Mouse (Mus musculus): ENCODE measurements around the gene Nos1ap.

Gene Nos1ap

GRCm38 (mm10) chr1:170588353-170588752, 1.3 kb downstream of the Nos1ap start:
- no peak for DNase-seq (ENCODE audit: low read depth, low spot score)

GRCm38 (mm10) chr1:170586715-170587114, 2.9 kb downstream of the Nos1ap start:
- no peak for DNase-seq (ENCODE audit: low read depth, low spot score)

GRCm38 (mm10) chr1:170583925-170584324, 5.7 kb downstream of the Nos1ap start:
- no peak for DNase-seq (ENCODE audit: low read depth, low spot score)

- no peak for DNase-seq (ENCODE audit: low read depth, low spot score)
Observed at GRCm38 (mm10) chr1:170582341-170582740, 7.3 kb downstream of the Nos1ap start.

GRCm38 (mm10) chr1:170580485-170581110, 9.1 kb downstream of the Nos1ap start:
- no peak for DNase-seq (ENCODE audit: low read depth, low spot score)

- DNase-seq (ENCODE audit: low read depth, low spot score) = no peak
Observed at GRCm38 (mm10) chr1:170579476-170579875, 10.2 kb downstream of the Nos1ap start.

- no peak for DNase-seq (ENCODE audit: low read depth, low spot score)
Observed at GRCm38 (mm10) chr1:170579063-170579462, 10.6 kb downstream of the Nos1ap start.

GRCm38 (mm10) chr1:170576728-170577065, 13.0 kb downstream of the Nos1ap start:
- no peak for DNase-seq (ENCODE audit: low read depth, low spot score)

- no peak for DNase-seq (ENCODE audit: low read depth, low spot score)
Observed at GRCm38 (mm10) chr1:170576012-170576727, 13.5 kb downstream of the Nos1ap start.

GRCm38 (mm10) chr1:170573117-170573516, 16.5 kb downstream of the Nos1ap start:
- no peak for DNase-seq (ENCODE audit: low read depth, low spot score)

GRCm38 (mm10) chr1:170566969-170567368, 22.7 kb downstream of the Nos1ap start:
- no peak for DNase-seq (ENCODE audit: low read depth, low spot score)

- DNase-seq (ENCODE audit: low read depth, low spot score) = no peak
Observed at GRCm38 (mm10) chr1:170566538-170566937, 23.1 kb downstream of the Nos1ap start.

- no peak for DNase-seq (ENCODE audit: low read depth, low spot score)
Observed at GRCm38 (mm10) chr1:170564926-170565325, 24.7 kb downstream of the Nos1ap start.

- no peak for DNase-seq (ENCODE audit: low read depth, low spot score)
Observed at GRCm38 (mm10) chr1:170562431-170562830, 27.2 kb downstream of the Nos1ap start.

- DNase-seq (ENCODE audit: low read depth, low spot score) = no peak
Observed at GRCm38 (mm10) chr1:170560768-170561167, 28.9 kb downstream of the Nos1ap start.

- no peak for DNase-seq (ENCODE audit: low read depth, low spot score)
Observed at GRCm38 (mm10) chr1:170557962-170558361, 31.7 kb downstream of the Nos1ap start.

GRCm38 (mm10) chr1:170556696-170557095, 33.0 kb downstream of the Nos1ap start:
- DNase-seq (ENCODE audit: low read depth, low spot score) = no peak

- no peak for DNase-seq (ENCODE audit: low read depth, low spot score)
Observed at GRCm38 (mm10) chr1:170554939-170555293, 34.7 kb downstream of the Nos1ap start.

- DNase-seq (ENCODE audit: low read depth, low spot score) = no peak
Observed at GRCm38 (mm10) chr1:170554235-170554938, 35.3 kb downstream of the Nos1ap start.

GRCm38 (mm10) chr1:170550649-170551440, 38.8 kb downstream of the Nos1ap start:
- DNase-seq (ENCODE audit: low read depth, low spot score) = no peak

- DNase-seq (ENCODE audit: low read depth, low spot score) = no peak
Observed at GRCm38 (mm10) chr1:170549059-170549458, 40.6 kb downstream of the Nos1ap start.

GRCm38 (mm10) chr1:170548192-170548795, 41.4 kb downstream of the Nos1ap start:
- DNase-seq (ENCODE audit: low read depth, low spot score) = no peak
